Mouse (Mus musculus): ENCODE results near the gene Col26a1.

- TF ChIP-seq MAZ (IDR thresholded peaks at IDR 0.05; ENCODE audit: low read depth, low read length) (no peak), CTCF (conservative IDR thresholded peaks at IDR 0.05 in 1 of 2, IDR thresholded peaks at IDR 0.05 in 1 of 2; ENCODE audit: low read depth in 2 of 2, low read length in 2 of 2) (no peak), MYC (IDR thresholded peaks at IDR 0.05; ENCODE audit: low read depth, low read length) (no peak), USF1 (IDR thresholded peaks at IDR 0.05; ENCODE audit: low read depth, low read length) (no peak), ZNF384 (IDR thresholded peaks at IDR 0.05; ENCODE audit: low read depth, low read length) (no peak), ZC3H11A (IDR thresholded peaks at IDR 0.05; ENCODE audit: low read depth, low read length) (no peak), SMC3 (IDR thresholded peaks at IDR 0.05; ENCODE audit: low read depth, low read length) (no peak), UBTF (IDR thresholded peaks at IDR 0.05; ENCODE audit: low read depth, low read length) (no peak), E2F4 (IDR thresholded peaks at IDR 0.05; ENCODE audit: insufficient replicate concordance, low read depth, low read length) (no peak)
Measured at GRCm38 (mm10) chr5:136804246-136804645, 78.8 kb downstream of the Col26a1 start.
